Mouse (Mus musculus) liver, adult 2 months (tissue): Measurements from ENCODE around the gene E2f7.

Experiments used
- CTCF ChIP-seq: fragments of 200-500 bp; IDR thresholded peaks from 2 replicates; pipeline ENCODE4 v1.5.1; 2011; ENCODE audit warnings: low read depth, low read length, control low read depth
- POLR2A ChIP-seq: fragments of 200-500 bp; IDR thresholded peaks from 2 replicates; pipeline ENCODE4 v1.6.1; 2011; ENCODE audit warnings: low read length, control low read depth; ENCODE audit not compliant: insufficient read depth; ENCODE audit errors: extremely low read depth

- TF ChIP-seq CTCF, result no peak
- no peak for TF ChIP-seq POLR2A
Measured at GRCm38 (mm10) chr10:110811209-110811861, 66.1 kb downstream of the E2f7 start.
